Mouse (Mus musculus) heart, adult 2 months (tissue): ENCODE results near the gene Sipa1l1.

Experiments used
- CTCF ChIP-seq: fragments of 200-600 bp; IDR thresholded peaks from 2 replicates; pipeline ENCODE4 v1.8.1; 2022; ENCODE audit warnings: antibody characterized with exemption, mild to moderate bottlenecking, moderate library complexity
- POLR2A ChIP-seq: fragments of 200-500 bp; IDR thresholded peaks from 2 replicates; pipeline ENCODE4 v1.6.1; 2011; ENCODE audit warnings: mild to moderate bottlenecking, low read depth, low read length, control low read depth; ENCODE audit not compliant: insufficient read depth

DNA sequence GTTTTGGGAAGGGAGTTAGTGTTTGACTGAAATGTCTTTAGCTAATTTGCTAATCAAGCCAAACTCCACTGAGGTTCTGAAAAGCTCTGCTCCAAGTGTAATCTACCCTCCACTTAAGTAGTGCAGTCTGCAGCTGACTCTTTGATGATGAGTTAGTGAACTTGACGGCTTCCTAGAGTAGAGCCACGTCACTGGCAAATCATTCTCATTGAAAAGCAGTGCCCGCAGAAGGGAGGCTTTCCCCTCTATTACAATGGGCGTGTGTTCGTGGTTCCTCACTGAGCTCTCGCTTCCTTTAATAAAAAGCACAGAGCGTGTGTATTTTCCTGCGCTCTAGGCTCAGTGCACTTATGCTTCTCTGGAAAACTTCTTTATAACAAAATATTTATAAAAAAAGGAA, 157.3 kb downstream of the Sipa1l1 start:
- TF ChIP-seq CTCF: no peak
- TF ChIP-seq POLR2A: no peak
